Mouse (Mus musculus): ENCODE measurements around the gene Ier3. TPM values are rescaled to one million over a fixed set of nuclear protein-coding genes. Genes with fewer than 3 reads are reported as not detected.
A peak's percentile ranks its signal among the peaks of the same experiment; 100 is the strongest.

Gene Ier3
- polyA plus RNA-seq, 1 experiment from 2014 or later, result 2.5 TPM

DNA sequence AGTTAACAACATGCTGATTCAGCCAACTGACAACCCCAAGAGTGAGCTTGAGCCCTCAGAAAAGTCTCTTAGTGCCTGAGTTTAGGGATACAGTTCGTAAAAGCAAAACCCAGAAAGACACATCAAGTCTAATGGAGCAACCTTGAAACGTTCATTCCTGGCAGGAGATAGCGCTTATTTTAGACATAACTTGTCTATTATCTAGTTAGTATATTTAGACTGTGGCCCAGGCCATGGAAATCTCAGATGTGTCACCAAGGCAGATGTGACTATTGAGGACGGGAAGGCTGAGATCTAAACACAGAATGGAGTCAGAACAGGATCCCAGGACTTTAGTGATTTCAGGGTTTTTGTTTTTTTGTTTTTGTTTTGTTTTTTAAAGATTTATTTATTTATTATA, 36.3 kb upstream of the Ier3 start:
- WGBS, result 90% methylated on average over 4 of the region's 4 CpGs
- DNase-seq (ENCODE audit: low spot score, missing footprints), result no peak
- no peak overlapping the region for H3K4me2 ChIP-seq

GRCm38 (mm10) chr17:35787493-35787892, 34.0 kb upstream of the Ier3 start:
- H3K4me2 ChIP-seq, result no peak overlapping the region
- no peaks in the 10 kb centered on the region for H3K36me3 ChIP-seq (ENCODE audit: control insufficient read depth, insufficient read depth, low read length)
- no peak overlapping the region for H3K27ac ChIP-seq (ENCODE audit: low read depth, low read length)
- DNase-seq (ENCODE audit: low spot score, missing footprints), result no peak
- H3K9ac ChIP-seq (ENCODE audit: low read length), result no peak overlapping the region
- H3K4me3 ChIP-seq (ENCODE audit: low read depth, low read length), result no peak overlapping the region
- ATAC-seq (ENCODE audit: low FRiP score), result no peak
- no peaks in the 10 kb centered on the region for H3K27me3 ChIP-seq (ENCODE audit: control insufficient read depth, insufficient read depth, low read length)
- H3K9me3 ChIP-seq (ENCODE audit: control insufficient read depth, low read length), result no peaks in the 10 kb centered on the region
- H3K4me1 ChIP-seq (ENCODE audit: control insufficient read depth, insufficient read depth, low read length), result no peaks in the 10 kb centered on the region

More for the DNA sequence above, 36.3 kb upstream of the Ier3 start:
- no peak for ATAC-seq (ENCODE audit: low FRiP score)
- H3K9ac ChIP-seq (ENCODE audit: low read length), result no peak overlapping the region
- no peak overlapping the region for H3K27ac ChIP-seq (ENCODE audit: low read depth, low read length)
- no peaks in the 10 kb centered on the region for H3K4me1 ChIP-seq (ENCODE audit: control insufficient read depth, insufficient read depth, low read length)
- H3K4me3 ChIP-seq (ENCODE audit: low read depth, low read length), result no peak overlapping the region
- no peaks in the 10 kb centered on the region for H3K27me3 ChIP-seq (ENCODE audit: control insufficient read depth, insufficient read depth, low read length)
- no peaks in the 10 kb centered on the region for H3K9me3 ChIP-seq (ENCODE audit: control insufficient read depth, low read length)
- H3K36me3 ChIP-seq (ENCODE audit: control insufficient read depth, insufficient read depth, low read length), result no peaks in the 10 kb centered on the region

DNA sequence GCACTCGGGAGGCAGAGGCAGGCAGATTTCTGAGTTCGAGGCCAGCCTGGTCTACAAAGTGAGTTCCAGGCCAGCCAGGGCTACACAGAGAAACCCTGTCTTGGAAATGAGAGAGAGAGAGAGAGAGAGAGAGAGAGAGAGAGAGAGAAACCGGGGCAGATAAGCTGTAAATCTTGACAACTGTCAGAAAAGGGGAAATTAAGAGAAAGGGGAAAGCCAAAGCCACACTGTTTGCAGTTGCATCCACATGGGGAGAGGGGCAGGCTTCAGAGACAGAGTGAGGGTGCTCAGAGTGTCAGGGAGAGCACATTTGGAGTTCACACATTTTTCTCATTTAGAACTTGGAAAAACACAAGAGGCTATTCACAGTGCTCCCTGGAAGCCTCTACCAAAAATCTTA, 33.5 kb upstream of the Ier3 start:
- Histone ChIP-seq H3K4me2 (no peak overlapping the region), H3K36me3 (ENCODE audit: control insufficient read depth, insufficient read depth, low read length) (no peaks in the 10 kb centered on the region), H3K4me1 (ENCODE audit: control insufficient read depth, insufficient read depth, low read length) (no peaks in the 10 kb centered on the region), H3K27me3 (ENCODE audit: control insufficient read depth, insufficient read depth, low read length) (no peaks in the 10 kb centered on the region), H3K4me3 (ENCODE audit: low read depth, low read length) (no peak overlapping the region), H3K9ac (ENCODE audit: low read length) (no peak overlapping the region), H3K27ac (ENCODE audit: low read depth, low read length) (no peak overlapping the region), H3K9me3 (ENCODE audit: control insufficient read depth, low read length) (no peaks in the 10 kb centered on the region)
- ATAC-seq (ENCODE audit: low FRiP score), result no peak
- DNase-seq (ENCODE audit: low spot score, missing footprints), result no peak
- WGBS, result 73% methylated on average over 3 of the region's 3 CpGs

DNA sequence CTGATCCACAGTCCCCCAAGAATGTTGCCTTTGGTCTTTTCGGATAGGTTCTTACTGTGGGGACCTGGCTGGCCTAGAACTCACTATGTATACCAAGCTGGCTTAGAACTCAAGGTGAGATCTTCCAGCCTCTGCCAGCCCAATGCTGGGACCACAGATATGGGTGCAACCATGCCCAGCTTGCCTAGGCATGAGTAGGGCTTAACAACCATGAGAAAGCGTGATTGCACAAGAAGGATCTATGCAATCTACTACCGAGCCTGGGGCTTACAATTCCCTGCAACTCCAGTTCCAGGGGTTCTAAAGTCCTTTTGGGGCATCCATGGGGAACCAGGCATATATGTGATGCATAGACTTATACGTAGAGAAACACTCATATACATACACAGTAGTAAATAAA, 30.6 kb upstream of the Ier3 start:
- H3K4me1 ChIP-seq (ENCODE audit: control insufficient read depth, insufficient read depth, low read length), result no peaks in the 10 kb centered on the region
- peak; percentile 10 for DNase-seq (ENCODE audit: low spot score, missing footprints)
- no peak overlapping the region for H3K27ac ChIP-seq (ENCODE audit: low read depth, low read length)
- no peaks in the 10 kb centered on the region for H3K27me3 ChIP-seq (ENCODE audit: control insufficient read depth, insufficient read depth, low read length)
- H3K4me2 ChIP-seq, result no peak overlapping the region
- no peak overlapping the region for H3K4me3 ChIP-seq (ENCODE audit: low read depth, low read length)
- WGBS, result 86% methylated on average over 4 of the region's 4 CpGs
- no peak overlapping the region for H3K9ac ChIP-seq (ENCODE audit: low read length)
- no peaks in the 10 kb centered on the region for H3K36me3 ChIP-seq (ENCODE audit: control insufficient read depth, insufficient read depth, low read length)
- ATAC-seq (ENCODE audit: low FRiP score), result no peak
- no peaks in the 10 kb centered on the region for H3K9me3 ChIP-seq (ENCODE audit: control insufficient read depth, low read length)

DNA sequence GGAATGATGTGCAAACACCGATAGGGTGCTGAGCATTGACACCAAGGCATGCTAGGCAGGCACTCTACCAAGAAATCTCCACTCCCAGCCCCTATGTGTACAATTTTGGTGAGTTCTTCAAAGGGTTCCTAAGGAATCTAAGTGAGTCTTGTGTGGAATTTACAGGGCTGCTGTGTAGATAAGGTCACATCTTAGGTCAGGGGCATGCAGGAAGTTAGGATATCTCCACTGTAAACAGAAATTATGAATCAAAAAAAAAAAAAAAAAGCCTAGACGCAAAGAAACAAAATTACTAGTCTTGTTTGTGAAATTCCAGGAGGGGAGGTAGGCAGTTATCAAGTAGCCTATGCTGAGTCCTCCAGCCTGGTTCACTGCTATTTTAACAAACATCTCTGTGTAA, 28.6 kb upstream of the Ier3 start:
- ATAC-seq (ENCODE audit: low FRiP score) (no peak), DNase-seq (ENCODE audit: low spot score, missing footprints) (no peak)
- Histone ChIP-seq H3K27me3 (ENCODE audit: control insufficient read depth, insufficient read depth, low read length) (no peaks in the 10 kb centered on the region), H3K27ac (ENCODE audit: low read depth, low read length) (no peak overlapping the region), H3K36me3 (ENCODE audit: control insufficient read depth, insufficient read depth, low read length) (no peaks in the 10 kb centered on the region), H3K4me3 (ENCODE audit: low read depth, low read length) (no peak overlapping the region), H3K9ac (ENCODE audit: low read length) (no peak overlapping the region), H3K4me2 (no peak overlapping the region), H3K4me1 (ENCODE audit: control insufficient read depth, insufficient read depth, low read length) (no peaks in the 10 kb centered on the region), H3K9me3 (ENCODE audit: control insufficient read depth, low read length) (no peaks in the 10 kb centered on the region)
- WGBS, result 86% methylated on average over 2 of the region's 2 CpGs

DNA sequence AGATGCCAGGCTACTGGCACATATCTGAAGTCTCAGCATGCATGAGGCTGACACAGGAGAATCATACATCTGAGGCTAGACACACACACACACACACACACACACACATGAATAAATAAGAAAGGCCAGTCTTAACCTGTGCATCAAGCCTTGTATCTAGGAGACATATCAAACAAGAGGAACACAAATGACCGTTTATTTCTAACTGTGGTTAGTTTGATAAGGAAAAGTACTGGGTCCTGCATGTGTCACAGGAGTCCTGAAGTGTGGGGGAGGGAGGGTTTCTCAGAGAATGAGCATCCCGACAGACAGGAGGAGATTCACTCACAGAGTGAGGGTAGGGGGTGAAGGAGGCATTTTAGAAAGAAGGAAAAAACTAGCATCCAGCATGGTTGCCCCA, 26.4 kb upstream of the Ier3 start:
- H3K4me2 ChIP-seq, result no peak overlapping the region
- H3K4me1 ChIP-seq (ENCODE audit: control insufficient read depth, insufficient read depth, low read length), result no peaks in the 10 kb centered on the region
- ATAC-seq (ENCODE audit: low FRiP score) (no peak), DNase-seq (ENCODE audit: low spot score, missing footprints) (no peak)
- H3K9ac ChIP-seq (ENCODE audit: low read length), result no peak overlapping the region
- H3K36me3 ChIP-seq (ENCODE audit: control insufficient read depth, insufficient read depth, low read length), result no peaks in the 10 kb centered on the region
- 52% methylated on average over 2 of the region's 2 CpGs for WGBS
- H3K4me3 ChIP-seq (ENCODE audit: low read depth, low read length), result no peak overlapping the region
- no peaks in the 10 kb centered on the region for H3K9me3 ChIP-seq (ENCODE audit: control insufficient read depth, low read length)
- no peak overlapping the region for H3K27ac ChIP-seq (ENCODE audit: low read depth, low read length)
- H3K27me3 ChIP-seq (ENCODE audit: control insufficient read depth, insufficient read depth, low read length), result no peaks in the 10 kb centered on the region

DNA sequence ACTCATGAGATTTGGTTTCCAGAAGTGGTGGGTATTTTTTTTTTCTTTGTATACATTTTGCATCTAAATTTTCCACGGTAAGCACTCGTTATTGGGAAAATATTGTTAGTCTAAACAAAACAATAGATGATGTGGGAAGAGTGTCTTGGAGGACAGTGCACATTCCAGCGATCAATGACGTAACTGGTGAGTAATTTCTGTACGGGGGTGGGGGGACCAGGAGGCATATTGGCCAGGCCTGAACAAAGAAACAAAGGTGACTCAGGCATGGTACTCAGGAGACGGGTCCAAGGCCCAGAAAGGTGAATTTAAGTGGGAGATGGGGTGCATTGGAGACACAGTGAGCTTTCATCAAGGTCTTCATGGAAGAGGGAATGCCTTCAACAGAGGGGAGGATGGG, 25.8 kb upstream of the Ier3 start:
- no peaks in the 10 kb centered on the region for H3K27me3 ChIP-seq (ENCODE audit: control insufficient read depth, insufficient read depth, low read length)
- no peak overlapping the region for H3K4me2 ChIP-seq
- H3K9me3 ChIP-seq (ENCODE audit: control insufficient read depth, low read length), result no peaks in the 10 kb centered on the region
- no peak overlapping the region for H3K9ac ChIP-seq (ENCODE audit: low read length)
- WGBS, result 87% methylated on average over 6 of the region's 6 CpGs
- H3K4me1 ChIP-seq (ENCODE audit: control insufficient read depth, insufficient read depth, low read length), result no peaks in the 10 kb centered on the region
- no peak overlapping the region for H3K4me3 ChIP-seq (ENCODE audit: low read depth, low read length)
- no peaks in the 10 kb centered on the region for H3K36me3 ChIP-seq (ENCODE audit: control insufficient read depth, insufficient read depth, low read length)
- no peak for ATAC-seq (ENCODE audit: low FRiP score)
- no peak overlapping the region for H3K27ac ChIP-seq (ENCODE audit: low read depth, low read length)
- DNase-seq (ENCODE audit: low spot score, missing footprints), result no peak

GRCm38 (mm10) chr17:35796835-35797234, 24.6 kb upstream of the Ier3 start:
- Histone ChIP-seq H3K4me2 (no peak overlapping the region), H3K9me3 (ENCODE audit: control insufficient read depth, low read length) (no peaks in the 10 kb centered on the region), H3K36me3 (ENCODE audit: control insufficient read depth, insufficient read depth, low read length) (no peaks in the 10 kb centered on the region), H3K27ac (ENCODE audit: low read depth, low read length) (no peak overlapping the region), H3K4me1 (ENCODE audit: control insufficient read depth, insufficient read depth, low read length) (no peaks in the 10 kb centered on the region), H3K4me3 (ENCODE audit: low read depth, low read length) (no peak overlapping the region), H3K27me3 (ENCODE audit: control insufficient read depth, insufficient read depth, low read length) (no peaks in the 10 kb centered on the region), H3K9ac (ENCODE audit: low read length) (no peak overlapping the region)
- ATAC-seq (ENCODE audit: low FRiP score) (no peak), DNase-seq (ENCODE audit: low spot score, missing footprints) (no peak)
- 67% methylated on average over 5 of the region's 5 CpGs for WGBS

GRCm38 (mm10) chr17:35800905-35801304, 20.6 kb upstream of the Ier3 start:
- Histone ChIP-seq H3K27ac (ENCODE audit: low read depth, low read length) (no peak overlapping the region), H3K4me1 (ENCODE audit: control insufficient read depth, insufficient read depth, low read length) (no peaks in the 10 kb centered on the region), H3K4me2 (no peak overlapping the region), H3K36me3 (ENCODE audit: control insufficient read depth, insufficient read depth, low read length) (no peaks in the 10 kb centered on the region), H3K4me3 (ENCODE audit: low read depth, low read length) (no peak overlapping the region), H3K27me3 (ENCODE audit: control insufficient read depth, insufficient read depth, low read length) (no peaks in the 10 kb centered on the region), H3K9me3 (ENCODE audit: control insufficient read depth, low read length) (no peaks in the 10 kb centered on the region), H3K9ac (ENCODE audit: low read length) (no peak overlapping the region)
- WGBS, result 74% methylated on average over 2 of the region's 2 CpGs
- ATAC-seq (ENCODE audit: low FRiP score) (no peak), DNase-seq (ENCODE audit: low spot score, missing footprints) (peak; percentile 60)

- no peaks in the 10 kb centered on the region for H3K4me1 ChIP-seq (ENCODE audit: control insufficient read depth, insufficient read depth, low read length)
- H3K27ac ChIP-seq (ENCODE audit: low read depth, low read length), result no peak overlapping the region
- no peak overlapping the region for H3K4me2 ChIP-seq
- no peaks in the 10 kb centered on the region for H3K36me3 ChIP-seq (ENCODE audit: control insufficient read depth, insufficient read depth, low read length)
- WGBS, result 66% methylated on average over 6 of the region's 6 CpGs
- H3K9me3 ChIP-seq (ENCODE audit: control insufficient read depth, low read length), result no peaks in the 10 kb centered on the region
- no peak for DNase-seq (ENCODE audit: low spot score, missing footprints)
- H3K4me3 ChIP-seq (ENCODE audit: low read depth, low read length), result no peak overlapping the region
- ATAC-seq (ENCODE audit: low FRiP score), result no peak
- no peaks in the 10 kb centered on the region for H3K27me3 ChIP-seq (ENCODE audit: control insufficient read depth, insufficient read depth, low read length)
- no peak overlapping the region for H3K9ac ChIP-seq (ENCODE audit: low read length)
Observed at GRCm38 (mm10) chr17:35803020-35803419, 18.5 kb upstream of the Ier3 start.
